Mouse (Mus musculus) activated CD4-positive, CD25-positive, alpha-beta regulatory T cell, adult 9 weeks (primary cell): Measurements from ENCODE around the gene Trim8. TPM values are rescaled to one million over a fixed set of nuclear protein-coding genes. Genes with fewer than 3 reads are reported as not detected.

Experiments used
- polyA plus RNA-seq: library from polyadenylated mRNA; unstranded; fragments of 100-300 nt; shearing (Covaris generic); gene quantifications from one replicate; pipeline ENCODE4 v1.2.1, GENCODE M21; 2017

The Trim8 gene
- polyA plus RNA-seq, result 31.6 TPM

DNA sequence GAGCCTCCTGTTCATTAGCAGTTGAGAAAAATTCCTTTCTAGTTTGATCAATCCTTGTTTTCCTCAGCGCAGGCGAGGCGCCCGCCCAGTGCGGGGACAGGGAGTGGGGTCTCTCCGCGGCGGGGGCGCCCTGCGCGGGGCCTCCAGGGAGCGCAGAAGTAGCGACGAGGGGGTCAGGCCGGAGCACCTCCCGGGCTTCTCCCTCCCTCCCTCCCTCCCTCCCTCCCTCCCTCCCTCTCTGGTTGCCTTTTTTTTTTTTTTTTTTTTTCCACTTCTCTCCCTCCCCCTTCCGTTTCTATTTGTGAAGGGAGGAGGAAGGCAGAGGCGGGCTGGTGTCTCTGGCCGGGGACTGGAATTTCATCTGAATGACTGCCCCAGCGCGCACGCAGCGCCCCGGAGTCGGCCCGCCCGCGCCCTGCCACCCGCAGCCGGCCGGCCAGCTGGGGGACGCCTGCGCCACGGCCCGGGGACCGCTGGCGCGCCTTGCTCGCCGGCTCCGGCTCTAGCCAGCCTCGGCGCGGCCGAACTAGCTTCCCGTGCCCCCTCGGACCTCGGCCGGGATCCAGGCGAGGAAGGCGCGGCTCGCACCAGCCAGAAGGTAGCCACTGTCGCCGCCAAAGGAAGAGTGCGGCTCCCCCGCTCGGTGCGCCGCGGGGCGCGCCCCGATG, at the start of gene Trim8:
Gene Trim8 (plus strand): TSS at position 302 of the 668 bp plus-strand sequence.

Other genes with a start within 250 kb of the Trim8 start
- gene Nfkb2, start 197.4 kb upstream of the Trim8 start, polyA plus RNA-seq, result 78.0 TPM
- 8.2 TPM for gene Psd, start 174.5 kb upstream of the Trim8 start, polyA plus RNA-seq
- 5.4 TPM for gene Fbxl15, start 173.5 kb upstream of the Trim8 start, polyA plus RNA-seq
- 53.1 TPM for gene Cuedc2, start 163.0 kb upstream of the Trim8 start, polyA plus RNA-seq
- gene Mfsd13a, start 160.6 kb upstream of the Trim8 start, polyA plus RNA-seq, result 10.4 TPM
- 0.79 TPM for gene 2310034G01Rik, start 151.4 kb upstream of the Trim8 start, polyA plus RNA-seq
- gene Actr1a, start 106.0 kb upstream of the Trim8 start, polyA plus RNA-seq, result 112 TPM
- 38.2 TPM for gene Sufu, start 104.8 kb upstream of the Trim8 start, polyA plus RNA-seq
- 22.9 TPM for gene Arl3, start 71.5 kb downstream of the Trim8 start, polyA plus RNA-seq
- gene Sfxn2, start 71.7 kb downstream of the Trim8 start, polyA plus RNA-seq, result 11.2 TPM
- 73.7 TPM for gene Wbp1l, start 97.4 kb downstream of the Trim8 start, polyA plus RNA-seq
- not detected for gene Cyp17a1, start 171.5 kb downstream of the Trim8 start, polyA plus RNA-seq
- gene Borcs7, start 188.2 kb downstream of the Trim8 start, polyA plus RNA-seq, result 5.9 TPM
- 13.3 TPM for gene As3mt, start 205.8 kb downstream of the Trim8 start, polyA plus RNA-seq